Mouse (Mus musculus) heart, postnatal 4 days (tissue): ENCODE results near the gene Ilvbl. TPM values are rescaled to one million over a fixed set of nuclear protein-coding genes. Genes with fewer than 3 reads are reported as not detected.
"Not testable (repeated sequence)": the region's sequence is repeated elsewhere in the genome, so short reads cannot be mapped to it uniquely, and the experiment has no call there.

ENCODE experiments used
- DNase-seq: peaks from one replicate; pipeline ENCODE4 v3.0.0; 2021
- total RNA-seq, 2 experiments: library from RNA; stranded (reverse); gene quantifications; 2 replicates each; pipeline ENCODE4 v1.2.3; 2021

Ilvbl gene
- 10 to 100 TPM; 64.9 to 74.5 TPM for total RNA-seq

GRCm38 (mm10) chr10:78574250-78575104 lies at the start of gene Ilvbl:
Gene Ilvbl, plus strand, starts transcription at chr10:78574346.
- DNase-seq = peak; percentile 96

GRCm38 (mm10) chr10:78525071-78525470 lies 49.1 kb upstream of the Ilvbl start:
- DNase-seq = not testable (repeated sequence)

GRCm38 (mm10) chr10:78525511-78525910 lies 48.6 kb upstream of the Ilvbl start:
- DNase-seq = no peak

- DNase-seq = peak; percentile 52
Observed at GRCm38 (mm10) chr10:78540943-78541342, 33.2 kb upstream of the Ilvbl start.

- no peak for DNase-seq
Observed at GRCm38 (mm10) chr10:78565070-78565469, 9.1 kb upstream of the Ilvbl start.

- DNase-seq = no peak
Observed at GRCm38 (mm10) chr10:78569191-78569590, 5.0 kb upstream of the Ilvbl start.

GRCm38 (mm10) chr10:78569686-78570085 lies 4.5 kb upstream of the Ilvbl start:
- DNase-seq = no peak

GRCm38 (mm10) chr10:78570416-78570815 lies 3.7 kb upstream of the Ilvbl start:
- no peak for DNase-seq

GRCm38 (mm10) chr10:78570897-78571296 lies 3.2 kb upstream of the Ilvbl start:
- DNase-seq = no peak

GRCm38 (mm10) chr10:78573226-78573625 lies 920 bp upstream of the Ilvbl start:
- no peak for DNase-seq

GRCm38 (mm10) chr10:78575105-78575632 lies 1.0 kb downstream of the Ilvbl start:
- DNase-seq = no peak

GRCm38 (mm10) chr10:78575690-78576089 lies 1.5 kb downstream of the Ilvbl start:
- peak; percentile 83 for DNase-seq

GRCm38 (mm10) chr10:78576435-78577184 lies 2.5 kb downstream of the Ilvbl start:
- DNase-seq = no peak

GRCm38 (mm10) chr10:78578204-78578603 lies 4.1 kb downstream of the Ilvbl start:
- no peak for DNase-seq

GRCm38 (mm10) chr10:78581121-78581520 lies 7.0 kb downstream of the Ilvbl start:
- no peak for DNase-seq

- no peak for DNase-seq
Observed at GRCm38 (mm10) chr10:78583347-78583746, 9.2 kb downstream of the Ilvbl start.

- DNase-seq = no peak
Observed at GRCm38 (mm10) chr10:78583939-78584338, 9.8 kb downstream of the Ilvbl start.

- no peak for DNase-seq
Observed at GRCm38 (mm10) chr10:78584996-78585395, 10.8 kb downstream of the Ilvbl start.

GRCm38 (mm10) chr10:78585606-78586005 lies 11.5 kb downstream of the Ilvbl start:
- no peak for DNase-seq

GRCm38 (mm10) chr10:78586026-78586425 lies 11.9 kb downstream of the Ilvbl start:
- DNase-seq = no peak

- no peak for DNase-seq
Observed at GRCm38 (mm10) chr10:78589291-78589690, 15.1 kb downstream of the Ilvbl start.

GRCm38 (mm10) chr10:78589901-78590300 lies 15.8 kb downstream of the Ilvbl start:
- no peak for DNase-seq

- DNase-seq = peak; percentile 52
Observed at GRCm38 (mm10) chr10:78590744-78591143, 16.6 kb downstream of the Ilvbl start.
